Mouse (Mus musculus): Measurements from ENCODE around the gene Zfp2.

DNA sequence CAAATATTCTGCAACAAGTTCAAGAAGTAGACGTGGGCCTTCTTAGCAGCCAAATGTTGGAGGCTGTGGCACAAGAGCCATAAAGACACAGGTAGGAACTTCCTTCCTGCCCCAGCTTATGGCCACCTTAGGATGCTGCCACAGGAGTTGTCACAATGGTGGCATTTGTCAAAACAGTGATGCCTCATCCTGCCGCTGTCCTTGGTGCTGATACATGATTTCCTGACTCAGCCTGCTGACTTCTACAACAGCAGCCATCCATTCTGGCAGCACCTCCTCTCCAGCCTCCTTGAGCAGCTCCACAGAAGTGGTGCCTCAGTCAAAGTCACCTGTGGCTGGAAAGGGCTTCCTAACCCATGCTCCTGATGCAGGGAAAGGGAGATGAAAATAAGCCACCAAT lies 23.5 kb downstream of the Zfp2 start:
- no peak for TF ChIP-seq CTCF (IDR thresholded peaks at IDR 0.05; ENCODE audit: borderline replicate concordance, insufficient read depth, low read length)
- TF ChIP-seq POLR2A (IDR thresholded peaks at IDR 0.05; ENCODE audit: low read depth, low read length), result no peak
